Mouse (Mus musculus) liver, postnatal 0 days (tissue): Measurements from ENCODE around the gene Tatdn2.

Experiments
- CTCF ChIP-seq: sonication (generic); IDR thresholded peaks from 2 replicates; pipeline ENCODE4 v1.5.1; 2016; ENCODE audit warnings: antibody characterized with exemption, low read depth
- EP300 ChIP-seq: IDR thresholded peaks from 2 replicates; pipeline ENCODE4 v1.6.1; 2016; ENCODE audit warnings: antibody characterized with exemption, low read depth, mild to moderate bottlenecking

DNA sequence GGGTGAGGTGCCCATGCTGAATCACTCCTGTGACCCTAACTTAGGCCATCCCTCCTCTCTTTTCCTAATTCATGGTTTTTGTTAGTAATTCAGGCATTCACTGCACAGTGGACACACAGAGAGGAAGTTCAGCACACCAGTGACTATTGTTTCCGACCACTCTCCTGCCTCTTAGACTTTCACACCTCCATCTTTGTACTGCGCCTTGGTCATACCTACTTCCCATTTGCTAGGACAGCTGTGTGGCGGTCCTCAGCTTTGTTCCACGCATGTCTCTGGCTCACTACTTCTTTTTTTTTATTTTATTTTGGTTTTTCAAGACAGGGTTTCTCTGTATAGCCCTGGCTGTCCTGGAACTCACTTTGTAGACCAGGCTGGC, 5.8 kb upstream of the Tatdn2 start:
- TF ChIP-seq CTCF (no peak), EP300 (no peak)
